Mouse (Mus musculus) liver, embryonic 13.5 days (tissue): ENCODE data around the gene Sec23b. TPM values are rescaled to one million over a fixed set of nuclear protein-coding genes. Genes with fewer than 3 reads are reported as not detected.

Experiments used
- ATAC-seq: fragments of 200-750 bp; cut with Nextera tagmentation; 2 replicates; pipeline ENCODE4 v1.8.0; 2017; ENCODE audit warnings: low read depth, mild to moderate bottlenecking, moderate number of reproducible peaks, moderate library complexity
- DNase-seq: peaks from one replicate; pipeline ENCODE4 v3.0.0; 2022
- H3K27ac ChIP-seq: fragments of 300-500 bp; sonication (generic); 2 replicates; pipeline ENCODE4 v1.5.1; 2015; ENCODE audit warnings: moderate library complexity, mild to moderate bottlenecking, inconsistent platforms
- H3K27me3 ChIP-seq: fragments of 300-500 bp; sonication (generic); 2 replicates; pipeline ENCODE4 v1.6.1; 2015; ENCODE audit warnings: mild to moderate bottlenecking, inconsistent platforms
- H3K36me3 ChIP-seq: fragments of 300-500 bp; sonication (generic); 2 replicates; pipeline ENCODE4 v1.6.1; 2015; ENCODE audit warnings: mild to moderate bottlenecking, inconsistent platforms
- H3K4me1 ChIP-seq: fragments of 300-500 bp; sonication (generic); replicated peaks from 2 replicates; pipeline ENCODE4 v1.6.1; 2015; ENCODE audit warnings: inconsistent platforms
- H3K4me2 ChIP-seq: fragments of 300-500 bp; sonication (generic); 2 replicates; pipeline ENCODE4 v1.6.1; 2015; ENCODE audit warnings: inconsistent platforms, mild to moderate bottlenecking, moderate library complexity
- H3K4me3 ChIP-seq: fragments of 300-500 bp; sonication (generic); replicated peaks from 2 replicates; pipeline ENCODE4 v1.5.1; 2015; ENCODE audit warnings: mild to moderate bottlenecking, inconsistent platforms
- H3K9ac ChIP-seq: fragments of 300-500 bp; sonication (generic); 2 replicates; pipeline ENCODE4 v1.6.1; 2015; ENCODE audit warnings: mild to moderate bottlenecking, inconsistent platforms
- H3K9me3 ChIP-seq: fragments of 300-500 bp; sonication (generic); replicated peaks from 2 replicates; pipeline ENCODE4 v1.6.1; 2016; ENCODE audit warnings: inconsistent platforms
- WGBS: fragments of 180-500 bp; shearing (Covaris S2); methylation state at CpG from one replicate; pipeline ENCODE4 v1.1.7; 2015; ENCODE audit not compliant: insufficient replicate concordance; 5-methylcytosine and 5-hydroxymethylcytosine counted together
- polyA plus RNA-seq: library from polyadenylated mRNA; unstranded; fragments of >200 nt; fragmentation: Nextera tagmentation; extraction: Ambion mirVana; gene quantifications from 2 replicates; pipeline ENCODE4 v1.2.1, GENCODE M21; 2015

Sec23b gene
- polyA plus RNA-seq, 1 experiment from 2014 or later, result 56.2 TPM

- Histone ChIP-seq H3K27me3 (no peaks in the 10 kb centered on the region), H3K9me3 (no peaks in the 10 kb centered on the region), H3K4me2 (no peak overlapping the region), H3K9ac (no peak overlapping the region), H3K27ac (no peak overlapping the region), H3K4me3 (no peak overlapping the region), H3K4me1 (peaks cover 12% of the 10 kb centered on the region), H3K36me3 (no peaks in the 10 kb centered on the region)
- 75% methylated on average over 6 of the region's 6 CpGs for WGBS
- no peak for DNase-seq
- no peak for ATAC-seq
Observed at GRCm38 (mm10) chr2:144613956-144614355, 57.9 kb downstream of the Sec23b start.

GRCm38 (mm10) chr2:144617074-144617874 is 61.2 kb downstream of the Sec23b start:
- 56% methylated on average over 16 of the region's 16 CpGs for WGBS
- no peaks in the 10 kb centered on the region; the same call in 1 of the 2 replicates for H3K36me3 ChIP-seq
- no peak overlapping the region for H3K4me3 ChIP-seq
- no peak overlapping the region for H3K27ac ChIP-seq
- DNase-seq, result no peak
- H3K4me1 ChIP-seq, result peaks cover 12% of the 10 kb centered on the region
- no peak overlapping the region for H3K4me2 ChIP-seq
- no peaks in the 10 kb centered on the region for H3K9me3 ChIP-seq
- H3K9ac ChIP-seq, result no peak overlapping the region
- ATAC-seq, result peak; percentile 77
- no peaks in the 10 kb centered on the region for H3K27me3 ChIP-seq

DNA sequence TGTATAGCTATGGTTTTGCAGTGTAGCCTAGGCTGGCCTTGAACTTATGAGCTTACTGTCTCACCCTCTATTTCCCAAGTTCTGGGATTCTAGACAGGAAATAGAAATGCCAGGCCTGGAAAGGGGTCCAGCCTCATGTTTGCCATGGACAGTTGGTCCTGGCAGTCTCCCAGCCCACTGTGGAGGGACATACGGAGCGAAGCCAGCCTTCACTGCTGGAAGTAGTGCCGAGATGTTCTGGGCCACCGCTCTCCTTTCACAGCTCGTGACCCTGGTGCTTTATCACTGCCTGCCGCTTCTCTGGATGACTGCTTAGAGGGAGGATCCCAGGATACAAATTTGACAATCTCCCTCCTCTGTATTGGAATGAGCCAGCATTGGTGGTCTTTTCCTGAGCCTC is 65.5 kb downstream of the Sec23b start:
- Histone ChIP-seq H3K4me1 (peaks cover 11% of the 10 kb centered on the region), H3K9ac (no peak overlapping the region), H3K27me3 (no peaks in the 10 kb centered on the region), H3K36me3 (no peaks in the 10 kb centered on the region; the same call in 1 of the 2 replicates), H3K27ac (no peak overlapping the region), H3K4me3 (no peak overlapping the region), H3K4me2 (no peak overlapping the region), H3K9me3 (no peaks in the 10 kb centered on the region)
- ATAC-seq (no peak), DNase-seq (no peak)
- WGBS, result 87% methylated on average over 6 of the region's 6 CpGs

GRCm38 (mm10) chr2:144633551-144633950 is 77.5 kb downstream of the Sec23b start:
- no peaks in the 10 kb centered on the region for H3K27me3 ChIP-seq
- 65% methylated on average over 2 of the region's 2 CpGs for WGBS
- no peak overlapping the region for H3K4me3 ChIP-seq
- no peaks in the 10 kb centered on the region for H3K4me1 ChIP-seq
- H3K36me3 ChIP-seq, result no peaks in the 10 kb centered on the region
- no peak overlapping the region for H3K27ac ChIP-seq
- DNase-seq (no peak), ATAC-seq (0 out of 2 replicates have a peak, but pooled peaks have one; percentile 10)
- H3K9ac ChIP-seq, result no peak overlapping the region
- no peaks in the 10 kb centered on the region for H3K9me3 ChIP-seq
- no peak overlapping the region for H3K4me2 ChIP-seq

GRCm38 (mm10) chr2:144634231-144634630 is 78.2 kb downstream of the Sec23b start:
- no peaks in the 10 kb centered on the region for H3K36me3 ChIP-seq
- WGBS, result 59% methylated on average over 5 of the region's 5 CpGs
- H3K9ac ChIP-seq, result no peak overlapping the region
- no peak overlapping the region for H3K4me3 ChIP-seq
- H3K4me2 ChIP-seq, result no peak overlapping the region
- no peak overlapping the region for H3K27ac ChIP-seq
- no peaks in the 10 kb centered on the region for H3K27me3 ChIP-seq
- H3K4me1 ChIP-seq, result no peaks in the 10 kb centered on the region
- ATAC-seq, result no peak
- no peaks in the 10 kb centered on the region for H3K9me3 ChIP-seq
- DNase-seq, result no peak

GRCm38 (mm10) chr2:144634729-144635128 is 78.7 kb downstream of the Sec23b start:
- DNase-seq, result no peak
- Histone ChIP-seq H3K9me3 (no peaks in the 10 kb centered on the region), H3K27me3 (no peaks in the 10 kb centered on the region), H3K36me3 (no peaks in the 10 kb centered on the region), H3K9ac (no peak overlapping the region), H3K4me2 (no peak overlapping the region), H3K4me1 (no peaks in the 10 kb centered on the region), H3K4me3 (no peak overlapping the region), H3K27ac (no peak overlapping the region)
- 73% methylated on average over 2 of the region's 2 CpGs for WGBS
- ATAC-seq, result no peak

DNA sequence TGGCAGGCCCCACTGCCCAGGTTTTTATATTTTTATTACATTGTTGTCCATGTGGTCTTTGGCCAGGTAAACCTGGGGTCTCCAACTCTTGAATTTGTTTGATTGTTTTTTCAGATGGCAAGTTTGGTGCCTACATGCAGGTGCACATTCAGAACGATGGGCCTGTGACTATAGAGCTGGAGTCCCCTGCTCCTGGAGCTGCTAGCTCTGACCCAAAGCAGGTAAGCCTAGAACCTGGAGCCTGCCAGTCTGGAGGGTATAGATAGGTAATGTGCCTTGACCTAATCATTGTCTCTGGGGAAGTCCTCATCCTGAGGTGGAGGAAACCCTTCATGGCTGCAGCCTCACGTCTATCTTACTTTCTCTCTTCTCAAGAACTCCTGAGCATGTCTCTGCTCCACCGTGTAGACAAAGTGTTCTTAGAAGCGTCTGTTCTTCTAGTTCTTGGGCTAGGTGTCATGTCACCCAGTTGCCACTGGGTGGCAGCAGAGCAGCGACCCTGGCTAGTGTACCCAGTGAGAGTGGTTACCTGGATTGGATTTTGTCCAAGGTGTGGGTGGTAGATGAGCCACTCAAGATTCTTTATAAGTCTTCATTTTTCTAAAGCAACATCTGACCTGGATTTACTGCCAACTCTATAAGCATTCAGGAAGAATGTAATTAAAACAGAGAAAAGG is 79.8 kb downstream of the Sec23b start:
- Histone ChIP-seq H3K9me3 (no peaks in the 10 kb centered on the region), H3K4me3 (no peak overlapping the region), H3K9ac (no peak overlapping the region), H3K27me3 (no peaks in the 10 kb centered on the region), H3K36me3 (no peaks in the 10 kb centered on the region), H3K4me1 (no peaks in the 10 kb centered on the region), H3K4me2 (no peak overlapping the region), H3K27ac (no peak overlapping the region)
- WGBS, result 18% methylated on average over 5 of the region's 5 CpGs
- DNase-seq (no peak), ATAC-seq (no peak)

- H3K9ac ChIP-seq, result no peak overlapping the region
- H3K27ac ChIP-seq, result no peak overlapping the region
- no peaks in the 10 kb centered on the region for H3K9me3 ChIP-seq
- 61% methylated on average over 4 of the region's 4 CpGs for WGBS
- no peaks in the 10 kb centered on the region for H3K27me3 ChIP-seq
- no peaks in the 10 kb centered on the region for H3K36me3 ChIP-seq
- DNase-seq (no peak), ATAC-seq (no peak)
- H3K4me2 ChIP-seq, result no peak overlapping the region
- no peak overlapping the region for H3K4me3 ChIP-seq
- H3K4me1 ChIP-seq, result no peaks in the 10 kb centered on the region
Observed at GRCm38 (mm10) chr2:144637204-144637603, 81.2 kb downstream of the Sec23b start.

DNA sequence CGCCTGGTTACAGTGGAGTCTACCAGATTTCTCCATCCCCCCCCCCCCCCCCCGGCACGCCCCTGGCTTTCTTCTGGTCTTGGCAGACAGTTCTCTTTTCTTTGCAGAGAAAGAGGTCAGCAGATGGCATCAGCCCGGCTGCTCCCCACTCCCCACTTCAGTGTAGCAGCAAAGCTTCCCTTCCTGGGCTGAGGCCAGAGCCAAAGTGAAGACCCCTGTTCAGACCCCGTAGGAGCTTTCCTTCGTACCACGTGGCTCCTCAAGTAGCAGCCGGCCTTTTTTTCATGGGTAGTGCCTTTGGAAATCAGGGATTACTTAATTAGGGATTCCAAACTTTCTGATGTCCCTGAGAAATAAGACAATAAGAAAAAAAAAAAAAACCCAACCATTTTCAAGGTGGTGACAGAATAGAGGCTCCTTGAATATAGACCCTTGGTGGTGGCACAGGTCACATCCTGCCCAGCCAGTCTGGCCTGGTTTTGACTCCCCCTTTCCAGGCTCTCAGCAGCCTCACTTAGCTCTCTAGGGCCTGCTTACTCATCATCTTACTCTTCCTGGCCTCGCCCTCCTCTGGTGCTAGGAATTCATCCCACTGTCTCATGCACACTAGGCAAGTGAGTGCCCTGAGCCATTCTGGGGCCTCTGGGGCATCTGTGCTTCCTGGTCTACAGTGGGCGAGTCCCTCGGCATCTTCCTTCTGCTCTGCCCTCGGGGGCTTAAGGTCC is 81.8 kb downstream of the Sec23b start:
- Histone ChIP-seq H3K27me3 (no peaks in the 10 kb centered on the region), H3K36me3 (no peaks in the 10 kb centered on the region), H3K9me3 (no peaks in the 10 kb centered on the region), H3K27ac (no peak overlapping the region), H3K9ac (no peak overlapping the region), H3K4me3 (no peak overlapping the region), H3K4me1 (no peaks in the 10 kb centered on the region), H3K4me2 (no peak overlapping the region)
- DNase-seq (no peak), ATAC-seq (no peak)
- WGBS, result 80% methylated on average over 12 of the region's 12 CpGs

DNA sequence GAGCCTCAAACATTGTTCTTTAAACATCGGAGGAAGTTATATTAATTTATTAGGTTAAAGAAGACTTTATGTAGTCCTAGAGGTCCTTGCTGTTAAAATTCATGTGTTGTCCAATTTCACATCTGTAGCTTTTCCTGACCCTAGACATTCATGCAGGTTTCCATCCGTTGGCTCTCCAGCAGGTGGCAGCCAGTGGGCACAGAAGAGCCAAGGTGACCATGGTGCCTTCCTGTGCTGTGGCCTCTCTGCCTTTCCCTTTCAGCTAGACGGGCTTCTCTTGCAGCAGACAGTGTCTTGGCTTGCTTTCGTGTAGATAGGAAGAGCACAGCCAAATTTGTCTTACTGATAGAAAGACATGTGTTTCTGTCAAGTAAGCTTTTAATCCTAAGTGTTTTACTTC is 82.7 kb downstream of the Sec23b start:
- ATAC-seq (no peak), DNase-seq (no peak)
- 61% methylated on average over 4 of the region's 4 CpGs for WGBS
- Histone ChIP-seq H3K4me2 (no peak overlapping the region), H3K27me3 (no peaks in the 10 kb centered on the region), H3K4me3 (no peak overlapping the region), H3K9ac (no peak overlapping the region), H3K9me3 (no peaks in the 10 kb centered on the region), H3K36me3 (no peaks in the 10 kb centered on the region), H3K27ac (no peak overlapping the region), H3K4me1 (no peaks in the 10 kb centered on the region)

DNA sequence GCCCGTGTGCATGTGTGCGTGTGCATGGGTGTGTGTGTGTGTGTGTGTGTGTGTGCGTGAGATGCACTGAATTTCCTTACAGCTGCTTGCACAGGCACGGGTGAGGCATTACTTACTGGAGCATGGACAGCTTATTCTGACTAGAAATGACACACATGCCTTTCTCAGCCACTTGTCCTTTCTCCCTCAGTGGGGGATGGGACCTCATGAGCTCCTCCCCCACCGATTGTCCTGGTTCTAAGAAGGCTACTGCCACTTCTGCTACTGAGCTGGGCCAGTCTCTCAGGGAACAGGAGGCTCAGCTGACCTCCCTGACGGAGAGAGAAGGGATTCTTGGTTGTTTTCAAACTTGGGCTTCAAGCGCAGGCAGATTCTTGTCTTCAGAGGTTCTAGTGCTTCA is 84.1 kb downstream of the Sec23b start:
- Histone ChIP-seq H3K9ac (no peak overlapping the region), H3K9me3 (no peaks in the 10 kb centered on the region), H3K4me2 (no peak overlapping the region), H3K4me1 (no peaks in the 10 kb centered on the region), H3K36me3 (no peaks in the 10 kb centered on the region), H3K27me3 (no peaks in the 10 kb centered on the region), H3K4me3 (no peak overlapping the region), H3K27ac (no peak overlapping the region)
- ATAC-seq, result no peak
- DNase-seq, result no peak
- WGBS, result 70% methylated on average over 7 of the region's 7 CpGs
